Mouse (Mus musculus): ENCODE data around the gene Man2b1. TPM values are rescaled to one million over a fixed set of nuclear protein-coding genes. Genes with fewer than 3 reads are reported as not detected.

The Man2b1 gene
- total and polyA plus RNA-seq, 2 experiments from 2014 or later = 18.7 to 29.7 TPM

DNA sequence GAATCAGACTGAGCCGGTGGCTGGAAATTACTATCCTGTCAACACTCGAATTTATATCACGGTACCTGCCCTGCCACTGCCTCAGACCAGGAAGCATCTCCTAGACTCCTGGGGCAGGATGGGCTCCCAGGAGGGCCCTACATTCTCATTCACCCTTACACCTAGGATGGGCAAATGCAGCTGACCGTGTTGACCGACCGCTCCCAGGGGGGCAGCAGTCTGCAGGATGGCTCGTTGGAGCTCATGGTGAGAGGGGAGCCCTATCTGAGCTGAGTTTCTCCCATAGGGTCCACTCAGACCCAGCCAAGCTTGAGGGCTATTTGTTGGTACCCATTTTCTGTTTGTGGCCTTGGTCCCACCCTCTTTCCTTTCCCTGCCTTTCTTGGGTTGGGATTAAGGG, 12.5 kb downstream of the Man2b1 start:
- no peak for DNase-seq (ENCODE audit: low spot score)
- no peak for ATAC-seq (ENCODE audit: low FRiP score)
- no peak overlapping the region for H3K27ac ChIP-seq (ENCODE audit: low read depth, low read length)
- no peaks in the 10 kb centered on the region for H3K27me3 ChIP-seq (ENCODE audit: insufficient read depth, low read length)
- TF ChIP-seq CTCF (IDR thresholded peaks at IDR 0.05) = no peak
- H3K9me3 ChIP-seq (ENCODE audit: low read length) = no peaks in the 10 kb centered on the region
- H3K36me3 ChIP-seq (ENCODE audit: insufficient read depth, low read length) = peaks cover 40% of the 10 kb centered on the region
- no peaks in the 10 kb centered on the region for H3K4me1 ChIP-seq (ENCODE audit: insufficient read depth, low read length)
- H3K4me3 ChIP-seq (ENCODE audit: low read depth, low read length) = no peak overlapping the region
- no peak overlapping the region for H3K9ac ChIP-seq (replicated peaks; ENCODE audit: low read length, poor library complexity, severe bottlenecking)
- no peak overlapping the region for H3K4me2 ChIP-seq (ENCODE audit: low read depth, low read length, poor library complexity, severe bottlenecking)
- WGBS = 95% methylated on average over 7 of the region's 7 CpGs

DNA sequence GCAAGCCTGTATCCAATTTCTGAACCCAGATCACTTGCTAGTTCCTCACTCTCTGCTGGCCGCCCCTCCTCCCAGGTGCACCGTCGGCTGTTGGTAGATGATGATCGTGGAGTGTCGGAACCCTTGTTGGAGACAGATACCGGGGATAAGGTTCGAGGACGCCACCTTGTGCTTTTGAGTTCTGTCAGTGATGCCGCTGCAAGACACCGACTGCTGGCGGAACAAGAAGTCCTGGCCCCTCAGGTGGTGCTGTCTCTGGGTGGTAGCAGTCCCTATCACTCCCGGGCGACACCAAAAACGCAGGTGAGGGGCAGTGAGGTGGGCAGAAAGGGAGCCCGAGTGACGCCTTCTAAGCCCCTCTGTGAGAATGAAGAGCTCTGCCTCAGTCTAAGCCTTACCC, 13.1 kb downstream of the Man2b1 start:
- no peak overlapping the region for H3K4me2 ChIP-seq (ENCODE audit: low read depth, low read length, poor library complexity, severe bottlenecking)
- ATAC-seq (ENCODE audit: low FRiP score) = no peak
- H3K9ac ChIP-seq (replicated peaks; ENCODE audit: low read length, poor library complexity, severe bottlenecking) = no peak overlapping the region

DNA sequence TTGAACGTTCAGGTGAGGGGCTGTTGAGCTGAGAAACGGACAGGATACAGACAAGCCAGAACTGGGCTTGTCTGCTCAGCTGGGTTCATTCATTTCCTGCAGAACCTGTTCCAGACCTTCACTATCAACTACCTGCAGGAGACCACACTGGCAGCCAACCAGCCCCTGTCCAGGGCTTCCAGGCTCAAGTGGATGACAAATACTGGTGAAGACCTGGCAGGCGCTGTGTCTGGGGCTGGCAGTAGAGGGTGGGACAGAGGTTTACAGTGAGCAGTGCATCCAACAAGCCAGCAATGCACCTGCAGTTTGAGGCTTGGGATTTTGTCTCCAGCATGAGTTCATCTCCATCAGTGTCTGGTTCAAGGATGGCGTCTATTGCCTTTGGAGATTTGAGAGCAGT, 13.8 kb downstream of the Man2b1 start:
- H3K4me2 ChIP-seq (ENCODE audit: low read depth, low read length, poor library complexity, severe bottlenecking) = no peak overlapping the region
- no peaks in the 10 kb centered on the region for H3K9me3 ChIP-seq (ENCODE audit: low read length)
- DNase-seq (ENCODE audit: low spot score) (no peak), ATAC-seq (ENCODE audit: low FRiP score) (no peak)
- H3K4me3 ChIP-seq (ENCODE audit: low read depth, low read length) = no peak overlapping the region
- WGBS = 94% methylated on average over 4 of the region's 4 CpGs
- peaks cover 40% of the 10 kb centered on the region for H3K36me3 ChIP-seq (ENCODE audit: insufficient read depth, low read length)
- no peak overlapping the region for H3K27ac ChIP-seq (ENCODE audit: low read depth, low read length)
- no peaks in the 10 kb centered on the region for H3K27me3 ChIP-seq (ENCODE audit: insufficient read depth, low read length)
- no peak for TF ChIP-seq CTCF (IDR thresholded peaks at IDR 0.05)
- no peaks in the 10 kb centered on the region for H3K4me1 ChIP-seq (ENCODE audit: insufficient read depth, low read length)
- no peak overlapping the region for H3K9ac ChIP-seq (replicated peaks; ENCODE audit: low read length, poor library complexity, severe bottlenecking)

More for the DNA sequence above, 13.1 kb downstream of the Man2b1 start:
- H3K4me3 ChIP-seq (ENCODE audit: low read depth, low read length) = no peak overlapping the region
- no peaks in the 10 kb centered on the region for H3K27me3 ChIP-seq (ENCODE audit: insufficient read depth, low read length)
- peaks cover 40% of the 10 kb centered on the region for H3K36me3 ChIP-seq (ENCODE audit: insufficient read depth, low read length)
- H3K9me3 ChIP-seq (ENCODE audit: low read length) = no peaks in the 10 kb centered on the region
- no peak for TF ChIP-seq CTCF (IDR thresholded peaks at IDR 0.05)
- 96% methylated on average over 16 of the region's 16 CpGs for WGBS
- no peak overlapping the region for H3K27ac ChIP-seq (ENCODE audit: low read depth, low read length)
- no peaks in the 10 kb centered on the region for H3K4me1 ChIP-seq (ENCODE audit: insufficient read depth, low read length)
- no peak for DNase-seq (ENCODE audit: low spot score)

DNA sequence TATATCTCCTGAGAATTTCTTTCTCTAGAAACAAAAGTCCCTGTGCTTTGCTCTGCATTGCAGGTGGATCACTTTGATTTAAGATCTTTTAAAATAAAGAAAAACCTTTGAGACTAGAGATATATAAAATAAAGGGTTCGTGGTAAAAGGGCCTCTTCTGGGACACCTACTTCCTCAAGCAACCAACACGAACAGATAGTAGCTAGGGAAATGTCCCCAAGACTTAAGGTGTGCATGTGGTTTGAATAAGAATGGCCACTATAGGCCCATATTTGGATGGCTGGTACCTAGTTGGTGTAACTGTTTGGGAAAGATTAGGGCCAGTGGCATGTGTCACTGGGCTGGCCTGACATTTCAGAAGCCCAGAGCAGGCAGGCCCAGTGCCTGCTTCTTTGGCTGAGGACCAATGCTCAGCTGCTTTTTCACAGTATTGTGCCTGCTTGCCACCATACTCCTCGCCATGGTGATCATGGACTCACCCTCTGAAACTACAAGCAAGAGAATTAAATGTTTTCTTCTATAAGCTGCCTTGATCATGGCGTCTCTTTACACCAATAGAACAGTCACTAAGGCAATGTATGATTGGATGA, 17.1 kb downstream of the Man2b1 start:
- no peaks in the 10 kb centered on the region for H3K9me3 ChIP-seq (ENCODE audit: low read length)
- H3K9ac ChIP-seq (replicated peaks; ENCODE audit: low read length, poor library complexity, severe bottlenecking) = no peak overlapping the region
- no peak for TF ChIP-seq CTCF (IDR thresholded peaks at IDR 0.05)
- peaks cover 30% of the 10 kb centered on the region for H3K36me3 ChIP-seq (ENCODE audit: insufficient read depth, low read length)
- 84% methylated on average over 4 of the region's 4 CpGs for WGBS
- DNase-seq (ENCODE audit: low spot score) (no peak), ATAC-seq (ENCODE audit: low FRiP score) (no peak)
- no peak overlapping the region for H3K4me2 ChIP-seq (ENCODE audit: low read depth, low read length, poor library complexity, severe bottlenecking)
- no peak overlapping the region for H3K27ac ChIP-seq (ENCODE audit: low read depth, low read length)
- no peak overlapping the region for H3K4me3 ChIP-seq (ENCODE audit: low read depth, low read length)
- no peaks in the 10 kb centered on the region for H3K4me1 ChIP-seq (ENCODE audit: insufficient read depth, low read length)
- H3K27me3 ChIP-seq (ENCODE audit: insufficient read depth, low read length) = no peaks in the 10 kb centered on the region

DNA sequence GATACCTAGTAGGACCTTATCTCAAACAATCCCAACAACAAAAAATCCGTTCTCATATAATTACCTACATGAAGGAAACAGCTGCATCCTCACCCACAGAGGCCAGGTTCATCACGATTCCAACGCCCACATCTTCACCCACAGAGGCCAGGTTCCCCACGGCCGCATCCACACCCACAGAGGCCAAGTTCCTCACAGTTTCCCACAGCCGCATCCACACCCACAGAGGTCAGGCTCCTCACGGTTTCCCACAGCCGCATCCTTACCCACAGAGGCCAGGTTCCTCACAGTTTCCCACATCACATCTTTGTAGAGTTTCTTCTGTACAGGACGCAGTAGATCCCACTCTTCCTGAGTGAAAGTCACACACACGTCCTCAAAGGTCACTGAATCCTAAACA, 30.2 kb downstream of the Man2b1 start:
- TF ChIP-seq CTCF (IDR thresholded peaks at IDR 0.05) = no peak
- Histone ChIP-seq H3K36me3 (ENCODE audit: insufficient read depth, low read length) (peaks cover 24% of the 10 kb centered on the region), H3K27me3 (ENCODE audit: insufficient read depth, low read length) (no peaks in the 10 kb centered on the region), H3K4me2 (ENCODE audit: low read depth, low read length, poor library complexity, severe bottlenecking) (no peak overlapping the region), H3K4me3 (ENCODE audit: low read depth, low read length) (no peak overlapping the region), H3K9me3 (ENCODE audit: low read length) (peaks cover 8% of the 10 kb centered on the region; the same call in 1 of the 2 replicates), H3K27ac (ENCODE audit: low read depth, low read length) (no peak overlapping the region), H3K9ac (replicated peaks; ENCODE audit: low read length, poor library complexity, severe bottlenecking) (no peak overlapping the region), H3K4me1 (ENCODE audit: insufficient read depth, low read length) (no peaks in the 10 kb centered on the region)
- WGBS = 96% methylated on average over 10 of the region's 10 CpGs
- no peak for ATAC-seq (ENCODE audit: low FRiP score)
- no peak for DNase-seq (ENCODE audit: low spot score)

DNA sequence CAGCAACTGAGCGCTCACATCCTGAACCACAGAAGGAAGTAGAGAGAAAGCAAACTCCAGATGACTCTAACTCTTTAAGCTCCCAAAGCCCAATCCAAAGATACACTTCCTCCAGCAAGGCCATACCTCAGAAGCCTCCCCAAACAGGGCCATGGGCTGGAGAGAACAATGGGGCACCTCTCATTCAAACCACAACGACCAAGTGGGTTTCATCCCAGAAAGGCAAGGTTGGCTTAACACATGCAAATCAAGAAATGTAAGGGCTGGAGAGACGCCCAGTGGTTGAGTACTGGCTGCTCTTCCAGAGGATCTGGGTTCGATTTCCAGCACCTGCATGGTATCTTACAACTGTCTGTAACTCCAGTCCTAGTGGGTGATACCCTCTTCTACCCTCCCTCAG, 32.4 kb downstream of the Man2b1 start:
- TF ChIP-seq CTCF (IDR thresholded peaks at IDR 0.05) = no peak
- DNase-seq (ENCODE audit: low spot score) (no peak), ATAC-seq (ENCODE audit: low FRiP score) (no peak)
- Histone ChIP-seq H3K4me1 (ENCODE audit: insufficient read depth, low read length) (no peaks in the 10 kb centered on the region), H3K27ac (ENCODE audit: low read depth, low read length) (no peak overlapping the region), H3K4me2 (ENCODE audit: low read depth, low read length, poor library complexity, severe bottlenecking) (no peak overlapping the region), H3K4me3 (ENCODE audit: low read depth, low read length) (no peak overlapping the region), H3K36me3 (ENCODE audit: insufficient read depth, low read length) (peaks cover 12% of the 10 kb centered on the region), H3K9ac (replicated peaks; ENCODE audit: low read length, poor library complexity, severe bottlenecking) (no peak overlapping the region), H3K27me3 (ENCODE audit: insufficient read depth, low read length) (no peaks in the 10 kb centered on the region), H3K9me3 (ENCODE audit: low read length) (peaks cover 2% of the 10 kb centered on the region; the same call in 1 of the 2 replicates)
- 78% methylated on average over 4 of the region's 4 CpGs for WGBS
